Mouse (Mus musculus) cortical plate, adult 2 months (tissue): Measurements from ENCODE around the gene Tspo.

Experiments used
- CTCF ChIP-seq: fragments of 200-500 bp; IDR thresholded peaks from 2 replicates; pipeline ENCODE4 v1.5.1; 2011; ENCODE audit warnings: mild to moderate bottlenecking, control low read depth, low read length; ENCODE audit not compliant: insufficient read depth; ENCODE audit errors: extremely low read depth
- POLR2A ChIP-seq: fragments of 200-500 bp; IDR thresholded peaks from 2 replicates; pipeline ENCODE4 v1.6.1; 2011; ENCODE audit warnings: mild to moderate bottlenecking, low read length, control low read depth; ENCODE audit not compliant: insufficient read depth; ENCODE audit errors: extremely low read depth

DNA sequence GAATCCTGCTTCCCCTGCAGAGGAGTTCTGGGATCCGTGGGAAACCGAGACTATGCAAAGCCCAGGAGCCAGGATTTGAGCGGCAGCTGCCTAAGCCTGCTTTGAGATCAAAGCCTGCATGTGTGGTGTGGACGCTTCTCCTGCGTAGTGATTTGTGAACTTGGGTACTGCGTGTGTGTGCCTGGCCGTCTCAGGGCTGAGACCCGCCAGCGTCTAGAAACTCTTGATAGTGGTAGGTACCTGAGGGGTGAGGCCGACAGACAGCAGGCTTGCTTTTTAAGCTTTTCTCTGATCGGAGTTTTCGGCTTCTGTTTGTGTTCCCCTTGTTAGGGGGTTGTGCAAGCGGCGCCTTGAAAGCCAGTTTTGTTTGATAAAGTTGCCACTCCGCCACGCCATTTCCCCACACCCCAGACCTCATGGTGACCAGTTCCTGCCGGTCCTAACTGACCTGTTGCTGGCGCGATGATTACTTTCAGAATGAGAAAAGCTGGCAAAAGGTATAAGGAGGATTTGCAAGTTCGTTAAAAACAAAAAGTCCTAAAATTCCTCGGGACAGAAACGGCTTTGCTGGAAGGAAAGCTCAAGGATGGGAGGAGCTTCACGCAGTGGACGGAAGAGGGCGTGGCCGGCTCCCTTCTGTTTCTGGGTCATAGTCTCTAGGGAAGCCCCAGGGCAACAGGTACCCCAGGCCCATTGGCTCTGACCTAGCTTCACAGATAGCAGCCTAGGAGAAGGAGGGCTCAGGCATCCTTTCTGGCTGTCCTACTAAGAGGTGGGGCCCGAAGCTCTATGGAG, 662 bp downstream of the Tspo start:
- TF ChIP-seq CTCF (no peak), POLR2A (no peak)
